Mouse (Mus musculus) midbrain, embryonic 12.5 days (tissue): ENCODE results near the gene Mapk10. TPM values are rescaled to one million over a fixed set of nuclear protein-coding genes. Genes with fewer than 3 reads are reported as not detected.
"Not testable (repeated sequence)": the region's sequence is repeated elsewhere in the genome, so short reads cannot be mapped to it uniquely, and the experiment has no call there.

Source experiments
- ATAC-seq: fragments of 200-750 bp; cut with Nextera tagmentation; 2 replicates; pipeline ENCODE4 v1.8.0; 2017; ENCODE audit warnings: low read depth, moderate TSS enrichment, moderate library complexity; ENCODE audit not compliant: low FRiP score
- H3K27ac ChIP-seq: fragments of 300-500 bp; sonication (generic); replicated peaks from 2 replicates; pipeline ENCODE4 v1.5.1; 2016; ENCODE audit warnings: mild to moderate bottlenecking
- H3K27me3 ChIP-seq: fragments of 300-500 bp; sonication (generic); 2 replicates; pipeline ENCODE4 v1.6.1; 2016; ENCODE audit warnings: mild to moderate bottlenecking
- H3K36me3 ChIP-seq: fragments of 300-500 bp; sonication (generic); 2 replicates; pipeline ENCODE4 v1.6.1; 2016
- H3K4me1 ChIP-seq: fragments of 300-500 bp; sonication (generic); 2 replicates; pipeline ENCODE4 v1.6.1; 2016
- H3K4me2 ChIP-seq: fragments of 300-500 bp; sonication (generic); replicated peaks from 2 replicates; pipeline ENCODE4 v1.6.1; 2016; ENCODE audit warnings: mild to moderate bottlenecking, moderate library complexity
- H3K4me3 ChIP-seq: fragments of 300-500 bp; sonication (generic); 2 replicates; pipeline ENCODE4 v1.5.1; 2016; ENCODE audit warnings: mild to moderate bottlenecking
- H3K9ac ChIP-seq: fragments of 300-500 bp; sonication (generic); replicated peaks from 2 replicates; pipeline ENCODE4 v1.6.1; 2016; ENCODE audit warnings: mild to moderate bottlenecking, moderate library complexity
- H3K9me3 ChIP-seq: fragments of 300-500 bp; sonication (generic); 2 replicates; pipeline ENCODE4 v1.6.1; 2016; ENCODE audit warnings: mild to moderate bottlenecking
- WGBS: fragments of 180-500 bp; shearing (Covaris S2); methylation state at CpG from one replicate; pipeline ENCODE4 v1.1.7; 2016; 5-methylcytosine and 5-hydroxymethylcytosine counted together
- polyA plus RNA-seq: library from polyadenylated mRNA; unstranded; fragments of >200 nt; fragmentation: Nextera tagmentation; extraction: Ambion mirVana; gene quantifications from 2 replicates; pipeline ENCODE4 v1.2.1, GENCODE M21; 2016

Gene Mapk10
- polyA plus RNA-seq, 1 experiment from 2014 or later = 70.1 TPM

DNA sequence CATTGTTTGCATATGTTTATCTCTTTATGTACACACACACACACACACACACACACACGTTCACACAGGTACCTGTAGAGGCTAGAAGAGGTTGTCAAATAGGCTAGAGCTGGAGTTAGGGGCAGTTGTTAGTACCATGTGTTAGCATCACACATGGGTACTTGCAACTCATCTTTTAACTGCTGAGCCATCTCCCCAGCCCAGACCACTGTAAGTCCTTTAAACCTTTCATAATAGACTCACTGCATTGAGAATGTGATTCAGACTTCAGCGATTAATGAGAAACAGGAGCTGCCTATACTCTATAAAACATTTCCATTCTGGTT, 322.0 kb downstream of the Mapk10 start:
- H3K9ac ChIP-seq = no peak overlapping the region
- no peak overlapping the region for H3K4me2 ChIP-seq
- no peaks in the 10 kb centered on the region for H3K27me3 ChIP-seq
- H3K36me3 ChIP-seq = no peaks in the 10 kb centered on the region
- WGBS = 93% methylated on average over 2 of the region's 2 CpGs
- 0 out of 2 replicates have a peak, but pooled peaks cover 2% of the 10 kb centered on the region for H3K4me1 ChIP-seq
- no peak overlapping the region for H3K4me3 ChIP-seq
- ATAC-seq = no peak
- H3K27ac ChIP-seq = no peak overlapping the region
- no peaks in the 10 kb centered on the region for H3K9me3 ChIP-seq

- Histone ChIP-seq H3K36me3 (no peaks in the 10 kb centered on the region), H3K9me3 (no peaks in the 10 kb centered on the region), H3K9ac (no peak overlapping the region), H3K27ac (no peak overlapping the region), H3K4me2 (no peak overlapping the region), H3K4me1 (0 out of 2 replicates have a peak, but pooled peaks cover 2% of the 10 kb centered on the region), H3K27me3 (no peaks in the 10 kb centered on the region), H3K4me3 (no peak overlapping the region)
- ATAC-seq = no peak
- 75% methylated on average over 14 of the region's 14 CpGs for WGBS
Measured at GRCm38 (mm10) chr5:102888482-102889162, 322.5 kb downstream of the Mapk10 start.

DNA sequence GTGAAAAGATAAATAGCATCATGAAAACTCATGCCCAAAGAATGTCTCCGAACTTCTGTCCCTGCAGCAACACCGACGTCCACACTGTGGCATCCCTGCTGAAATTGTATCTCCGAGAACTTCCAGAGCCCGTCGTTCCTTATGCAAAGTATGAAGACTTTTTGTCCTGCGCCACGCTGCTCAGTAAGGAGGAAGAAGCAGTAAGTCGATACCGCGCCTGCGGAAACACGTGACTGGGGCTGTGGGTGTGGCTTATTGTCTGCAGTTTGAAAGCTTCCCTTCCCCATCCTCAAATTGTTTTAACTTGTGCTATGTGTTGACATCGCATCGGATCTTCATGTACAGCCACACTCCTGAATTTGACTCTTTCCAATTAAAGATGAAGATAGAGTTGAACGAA, 335.5 kb downstream of the Mapk10 start:
- 66% methylated on average over 16 of the region's 16 CpGs for WGBS
- no peak for ATAC-seq
- H3K27me3 ChIP-seq = no peaks in the 10 kb centered on the region
- H3K36me3 ChIP-seq = no peaks in the 10 kb centered on the region
- no peaks in the 10 kb centered on the region for H3K9me3 ChIP-seq
- H3K4me3 ChIP-seq = no peak overlapping the region
- no peak overlapping the region for H3K4me2 ChIP-seq
- no peak overlapping the region for H3K9ac ChIP-seq
- no peaks in the 10 kb centered on the region for H3K4me1 ChIP-seq
- H3K27ac ChIP-seq = no peak overlapping the region

GRCm38 (mm10) chr5:102874605-102875298, 336.4 kb downstream of the Mapk10 start:
- Histone ChIP-seq H3K27ac (no peak overlapping the region), H3K36me3 (no peaks in the 10 kb centered on the region), H3K4me2 (no peak overlapping the region), H3K9me3 (no peaks in the 10 kb centered on the region), H3K27me3 (no peaks in the 10 kb centered on the region), H3K4me3 (no peak overlapping the region), H3K9ac (no peak overlapping the region), H3K4me1 (no peaks in the 10 kb centered on the region)
- 45% methylated on average over 11 of the region's 11 CpGs for WGBS
- ATAC-seq = peak; percentile 47; the same call in 1 of the 2 replicates

DNA sequence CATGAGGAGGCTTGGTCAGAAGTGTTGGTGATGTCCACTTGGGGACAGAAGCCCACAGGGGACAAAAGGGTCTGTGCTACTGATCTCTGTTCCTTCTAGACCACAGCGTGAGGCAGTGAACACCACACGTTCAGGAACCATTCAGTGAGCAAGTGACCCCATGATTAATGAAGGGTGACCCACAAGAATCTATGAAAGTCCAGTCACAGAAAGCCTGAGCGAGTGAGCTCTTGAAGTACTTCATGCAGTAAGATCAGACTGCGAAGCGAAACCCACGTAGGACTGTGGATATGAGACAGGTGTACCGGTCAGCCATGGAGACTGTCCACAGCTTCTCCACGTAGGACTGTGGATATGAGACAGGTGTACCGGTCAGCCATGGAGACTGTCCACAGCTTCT, 338.1 kb downstream of the Mapk10 start:
- not testable (repeated sequence) for H3K4me1 ChIP-seq, ATAC-seq, H3K4me3 ChIP-seq, H3K9me3 ChIP-seq, H3K27me3 ChIP-seq, H3K36me3 ChIP-seq, H3K27ac ChIP-seq, H3K4me2 ChIP-seq, H3K9ac ChIP-seq
- WGBS = 88% methylated on average over 9 of the region's 9 CpGs

DNA sequence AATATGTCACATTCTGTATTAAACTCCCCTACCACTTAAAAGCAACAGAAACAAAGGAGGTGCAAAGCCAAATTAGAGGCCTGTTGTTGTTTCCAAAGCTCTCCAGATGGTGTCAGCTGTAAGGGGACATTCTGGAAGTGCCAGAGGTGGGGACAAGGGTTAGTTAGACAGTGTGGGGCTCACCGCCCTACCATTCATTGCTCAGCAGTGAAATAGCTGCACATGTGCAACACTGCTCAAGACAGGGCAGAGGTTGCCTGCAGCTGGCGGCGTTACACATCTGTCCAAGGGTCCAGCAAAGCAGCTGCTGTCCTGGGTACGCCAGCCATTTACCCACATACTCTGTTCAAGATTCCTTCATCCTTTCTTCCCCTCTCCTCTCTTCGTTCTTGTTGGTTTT, 342.9 kb downstream of the Mapk10 start:
- Histone ChIP-seq H3K9me3 (no peaks in the 10 kb centered on the region), H3K36me3 (no peaks in the 10 kb centered on the region), H3K4me3 (no peak overlapping the region), H3K4me1 (no peaks in the 10 kb centered on the region), H3K27me3 (no peaks in the 10 kb centered on the region), H3K9ac (no peak overlapping the region), H3K27ac (no peak overlapping the region), H3K4me2 (no peak overlapping the region)
- 59% methylated on average over 5 of the region's 5 CpGs for WGBS
- no peak for ATAC-seq

GRCm38 (mm10) chr5:102859749-102860148, 351.4 kb downstream of the Mapk10 start:
- 90% methylated on average over 11 of the region's 11 CpGs for WGBS
- H3K4me1 ChIP-seq = peaks cover 7% of the 10 kb centered on the region
- no peaks in the 10 kb centered on the region for H3K27me3 ChIP-seq
- no peaks in the 10 kb centered on the region for H3K36me3 ChIP-seq
- no peak overlapping the region for H3K4me2 ChIP-seq
- H3K4me3 ChIP-seq = no peak overlapping the region
- no peak for ATAC-seq
- no peak overlapping the region for H3K9ac ChIP-seq
- H3K27ac ChIP-seq = no peak overlapping the region
- H3K9me3 ChIP-seq = no peaks in the 10 kb centered on the region

DNA sequence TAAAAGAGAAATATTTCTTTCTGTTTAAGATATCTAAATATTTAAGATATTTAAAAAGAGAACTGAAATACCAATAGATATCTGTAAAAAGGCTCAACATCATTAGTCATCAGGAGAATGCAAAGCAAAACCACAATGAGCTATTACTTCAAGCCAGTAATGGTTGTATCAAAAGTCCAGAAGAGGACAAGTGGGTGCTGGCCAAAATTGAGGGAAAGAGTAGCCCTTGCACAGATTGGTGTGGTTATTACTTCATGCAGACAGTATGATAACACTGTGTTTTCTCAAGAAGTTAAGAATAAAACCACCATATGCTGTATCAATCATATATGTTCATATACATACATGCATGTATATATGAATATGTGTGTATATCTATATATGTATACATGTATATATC, 353.1 kb downstream of the Mapk10 start:
- H3K27ac ChIP-seq = no peak overlapping the region
- H3K36me3 ChIP-seq = no peaks in the 10 kb centered on the region
- no peaks in the 10 kb centered on the region for H3K9me3 ChIP-seq
- no peak overlapping the region for H3K4me2 ChIP-seq
- H3K4me1 ChIP-seq = peaks cover 7% of the 10 kb centered on the region
- H3K9ac ChIP-seq = no peak overlapping the region
- ATAC-seq = no peak
- no peaks in the 10 kb centered on the region for H3K27me3 ChIP-seq
- H3K4me3 ChIP-seq = no peak overlapping the region

Other genes with a start within 250 kb of the Mapk10 start
- gene Ptpn13, start 213.9 kb upstream of the Mapk10 start, polyA plus RNA-seq = 19.1 and 21.0 TPM in 2 replicates